Mouse (Mus musculus) kidney, adult 2 months (tissue): ENCODE measurements at regions not wholly inside any gene's neighbourhood (a gene's known extent, or its start where the extent isn't known, plus 50 kb on each side); places are given as distances from the start of the nearest gene placed in this dataset.

Source experiments
- CTCF ChIP-seq: fragments of 200-500 bp; conservative IDR thresholded peaks from 2 replicates; pipeline ENCODE4 v1.5.1; 2011; ENCODE audit warnings: low read depth, mild to moderate bottlenecking, control low read depth, low read length, moderate library complexity, mixed read lengths; ENCODE audit not compliant: insufficient read depth, insufficient read length
- POLR2A ChIP-seq: fragments of 200-500 bp; IDR thresholded peaks from one replicate; pipeline ENCODE4 v1.6.1; 2011; ENCODE audit warnings: low read depth, low read length, control low read depth

GRCm38 (mm10) chr16:51807323-51807722 is 223.7 kb upstream of the Cblb start:
- TF ChIP-seq CTCF = no peak
- no peak for TF ChIP-seq POLR2A
